Mouse (Mus musculus) frontal cortex, postnatal 25 days (tissue): ENCODE measurements around the gene Nutm2.
"Not testable (repeated sequence)": the region's sequence is repeated elsewhere in the genome, so short reads cannot be mapped to it uniquely, and the experiment has no call there.

Source experiments
- DNase-seq, 2 experiments: peaks; one replicate each; pipeline ENCODE4 v3.0.0; 2022; ENCODE audit warnings: low spot score in 2 of 2

Nutm2 gene

DNA sequence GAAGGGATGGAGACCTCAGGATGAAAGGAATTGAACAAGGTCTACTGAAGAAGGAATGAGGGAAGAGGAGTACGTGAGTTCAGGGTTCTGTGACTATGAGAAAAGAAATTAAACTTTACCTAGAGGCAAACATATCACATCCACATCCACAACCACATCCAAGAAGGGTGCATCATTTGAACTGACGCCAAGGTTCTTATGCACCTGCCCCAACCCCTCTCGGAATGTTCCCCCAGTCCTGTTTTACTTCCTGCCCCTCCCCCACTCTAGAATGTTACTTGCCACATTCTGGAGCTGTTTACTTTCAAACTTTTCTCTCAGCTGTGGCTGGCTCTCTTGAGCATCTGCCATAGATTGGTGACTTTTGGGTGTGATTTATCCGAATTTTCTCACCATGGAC is at the start of gene Nutm2:
Gene Nutm2 (plus strand): TSS at position 301 of the 400 bp plus-strand sequence.
- no peak for DNase-seq

GRCm38 (mm10) chr13:50417389-50418183 is 49.5 kb upstream of the Nutm2 start, which contains the start of gene Fbxw17:
Gene Fbxw17, plus strand, starts transcription at chr13:50417864.
- DNase-seq, result peak; percentile 54 to 62

DNA sequence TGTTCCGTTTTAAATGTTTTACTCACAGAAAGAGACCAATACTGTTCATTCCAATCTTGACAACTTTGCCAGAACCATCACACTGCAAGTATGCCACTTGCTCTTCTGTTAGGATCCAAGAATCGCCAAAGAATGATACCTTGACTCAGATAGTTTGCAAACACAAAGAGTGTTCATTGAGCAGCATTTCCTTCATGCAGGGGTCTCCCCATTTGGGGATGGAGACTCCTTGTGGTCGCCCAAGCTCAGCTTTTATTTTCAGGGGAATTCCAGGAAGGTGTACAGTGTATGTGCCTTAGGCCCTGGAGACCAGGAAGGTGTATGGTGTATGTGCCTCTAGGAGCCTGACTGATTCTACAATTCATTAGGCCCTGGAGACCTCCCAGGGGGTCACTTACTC is 48.7 kb upstream of the Nutm2 start:
- DNase-seq, result no peak

DNA sequence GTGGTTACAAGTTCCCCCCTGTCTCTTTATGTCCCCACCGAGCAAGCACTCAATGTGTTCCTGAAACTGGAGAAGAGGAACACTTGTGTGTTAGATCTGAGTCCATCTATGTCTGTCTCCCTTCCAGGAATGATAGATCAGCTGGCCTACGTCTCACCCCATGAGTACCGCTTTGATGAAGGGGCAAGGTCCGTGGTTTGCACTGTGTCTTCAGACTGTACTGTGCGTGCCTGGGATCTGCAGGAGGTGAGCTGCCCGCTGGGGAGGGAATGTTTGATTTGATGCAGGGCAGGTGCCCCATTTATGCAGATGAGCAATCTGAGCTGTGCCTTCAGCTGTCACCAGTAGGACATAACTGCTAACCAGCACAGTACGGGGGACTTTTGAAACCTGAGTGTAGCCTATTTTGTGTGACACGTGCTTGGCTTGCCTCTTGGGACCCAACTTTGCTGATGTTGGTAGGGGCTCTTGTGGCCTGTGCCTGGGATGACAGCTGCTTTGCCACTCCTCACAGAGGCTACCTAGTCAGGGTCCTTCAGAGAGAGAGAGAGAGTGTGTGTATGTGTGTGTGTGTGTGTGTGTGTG is 43.4 kb upstream of the Nutm2 start:
- no peak for DNase-seq

DNA sequence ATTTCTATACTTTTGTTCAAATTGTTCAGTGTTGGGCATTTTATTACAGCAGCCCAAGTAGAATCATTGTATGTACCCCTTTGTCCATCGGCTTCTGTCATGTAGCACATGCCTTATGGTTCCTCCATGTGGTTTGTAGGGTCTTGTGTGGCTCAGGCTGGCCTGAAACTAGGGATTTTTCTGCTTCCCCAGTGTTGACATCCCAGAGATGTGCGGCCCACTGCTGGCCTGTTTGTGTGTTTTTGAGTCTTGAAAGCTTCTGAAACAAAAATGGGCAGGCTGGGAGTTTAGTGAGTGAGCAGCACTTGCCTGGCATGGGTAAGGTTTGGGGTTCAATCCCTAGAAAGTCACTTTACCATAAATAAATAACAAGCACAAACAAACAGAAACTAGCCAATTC is 42.6 kb upstream of the Nutm2 start:
- DNase-seq, result no peak

- DNase-seq, result no peak
Observed at GRCm38 (mm10) chr13:50426686-50427085, 40.4 kb upstream of the Nutm2 start.

DNA sequence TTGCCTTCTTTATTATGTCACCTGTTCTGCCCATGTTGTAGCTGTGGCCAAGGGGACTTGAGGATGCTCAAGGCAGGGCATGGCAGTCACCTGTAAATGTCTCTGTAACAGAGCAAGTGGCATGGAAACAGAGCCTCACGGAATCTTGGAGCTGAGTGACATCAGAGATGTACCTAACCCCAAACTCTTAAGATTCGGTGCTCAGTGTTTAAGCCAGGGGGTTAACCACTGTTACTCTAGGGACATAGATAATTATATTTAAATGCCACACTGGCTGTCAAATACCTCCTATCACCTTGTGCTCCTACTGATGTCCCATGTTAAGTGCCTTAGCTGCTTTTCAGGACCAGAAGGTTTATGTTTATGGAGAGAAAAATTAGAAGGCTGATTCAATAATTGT is 23.3 kb upstream of the Nutm2 start, which contains the start of gene Gm47429:
Gene Gm47429 (minus strand): TSS at position 101 of the 400 bp plus-strand sequence.
- no peak for DNase-seq

GRCm38 (mm10) chr13:50445261-50445660 is 21.8 kb upstream of the Nutm2 start:
- no peak for DNase-seq

GRCm38 (mm10) chr13:50452266-50452665 is 14.8 kb upstream of the Nutm2 start:
- not testable (repeated sequence) for DNase-seq

DNA sequence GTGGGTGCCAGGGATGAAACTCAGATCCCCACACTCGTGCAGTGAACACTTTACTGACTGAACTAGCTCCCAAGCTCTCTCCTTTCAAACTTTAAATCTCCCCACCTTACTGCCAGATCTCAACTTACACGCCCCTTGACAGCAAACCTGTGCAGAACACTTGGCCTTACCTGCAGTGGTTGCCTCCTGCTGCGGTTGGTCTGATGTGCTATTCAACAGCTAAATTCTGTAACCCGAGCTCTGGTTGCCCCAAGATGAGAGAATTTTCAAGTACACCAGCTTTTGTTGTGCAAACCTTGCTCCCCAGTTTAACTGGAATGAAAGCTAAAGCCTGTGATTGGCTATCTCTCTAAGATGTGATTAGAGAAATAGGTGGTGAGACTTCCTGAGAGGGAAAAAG is 13.7 kb upstream of the Nutm2 start:
- no peak for DNase-seq

DNA sequence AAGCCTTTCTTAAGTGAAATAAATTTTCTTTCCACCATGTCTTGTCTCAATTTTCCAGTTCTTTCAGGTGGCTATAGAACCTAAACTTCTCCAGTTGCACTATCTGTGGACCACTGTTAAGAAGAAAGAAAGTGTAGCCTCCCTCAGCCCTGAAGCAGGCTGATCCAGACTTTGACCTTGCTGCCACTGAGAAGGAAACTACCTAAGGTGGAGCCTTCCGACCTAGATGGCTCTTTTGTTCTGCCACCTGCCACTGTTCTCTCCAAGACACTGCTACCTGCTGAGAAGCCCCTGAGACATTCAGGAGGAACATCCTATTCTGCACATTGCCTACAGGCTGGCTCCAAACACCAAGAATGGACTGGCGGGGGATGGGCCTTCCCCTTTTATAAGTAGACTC is 6.7 kb upstream of the Nutm2 start:
- DNase-seq, result not testable (repeated sequence)

GRCm38 (mm10) chr13:50464621-50465562 is 2.2 kb upstream of the Nutm2 start:
- no peak for DNase-seq

DNA sequence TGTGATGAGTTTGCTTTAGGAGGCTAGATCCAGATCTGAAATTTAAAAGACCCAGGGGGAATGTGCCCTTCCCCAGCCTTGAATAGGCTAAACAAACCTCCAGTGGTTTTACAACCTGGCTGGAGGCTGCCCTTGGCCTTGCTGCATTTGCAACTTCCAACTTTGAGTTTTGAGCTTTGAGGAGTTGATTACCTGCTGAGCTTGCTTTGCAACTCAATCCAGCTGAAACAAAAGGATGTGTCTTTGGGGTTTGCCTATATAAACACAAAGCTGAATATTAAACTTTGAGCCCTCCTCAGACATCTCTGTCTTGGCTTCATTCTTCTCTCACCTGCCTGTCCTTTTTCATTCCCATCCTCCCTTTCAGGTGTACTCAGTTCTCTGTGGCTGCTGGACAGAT is 21.4 kb downstream of the Nutm2 start:
- DNase-seq, result not testable (repeated sequence)

DNA sequence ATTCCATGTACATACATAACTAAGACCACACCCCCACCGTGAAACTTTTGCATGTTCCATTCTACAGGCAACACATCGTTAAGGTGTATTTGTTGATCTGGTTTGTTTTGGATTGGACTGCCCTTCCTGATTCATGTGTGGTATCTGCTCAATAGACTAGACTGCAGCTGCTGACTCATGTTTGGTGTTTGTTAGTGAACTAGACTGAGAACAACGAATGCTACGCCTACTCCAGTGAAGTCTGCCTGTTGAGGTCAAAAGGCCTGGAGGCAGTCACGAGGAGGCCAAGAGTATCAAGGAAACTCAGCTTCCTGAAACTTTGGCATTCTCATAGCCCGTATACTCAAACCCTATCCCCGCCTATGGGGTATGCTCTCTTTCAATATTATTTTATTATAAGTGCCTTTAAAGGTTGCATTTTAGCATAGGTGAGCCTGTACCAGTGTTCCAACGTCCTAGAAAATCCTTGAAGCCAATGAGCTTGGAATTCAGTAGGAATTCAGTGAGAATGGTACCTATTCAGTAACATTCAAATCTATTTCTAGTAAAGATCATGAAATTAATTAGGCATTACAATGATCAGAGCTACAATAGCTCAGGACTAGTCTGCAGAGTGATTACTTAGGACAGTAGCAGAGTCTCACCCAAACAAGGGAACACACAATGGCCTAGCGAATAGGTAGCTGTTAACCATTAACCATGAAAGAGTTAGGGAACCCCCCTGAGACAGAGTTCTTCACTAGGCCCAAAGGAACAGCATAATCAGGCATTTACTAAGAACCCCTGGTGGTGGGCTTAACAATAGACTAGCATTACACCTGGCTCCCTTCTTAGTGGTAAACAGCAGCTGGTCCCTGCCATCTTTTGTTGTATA is 43.6 kb downstream of the Nutm2 start:
- DNase-seq, result not testable (repeated sequence)
